Mouse (Mus musculus) granulocyte monocyte progenitor cell, adult 5-6 weeks (primary cell): Measurements from ENCODE around the gene Cdh18. TPM values are rescaled to one million over a fixed set of nuclear protein-coding genes. Genes with fewer than 3 reads are reported as not detected.
"Not testable (repeated sequence)": the region's sequence is repeated elsewhere in the genome, so short reads cannot be mapped to it uniquely, and the experiment has no call there.

Experiments used
- ATAC-seq: replicated peaks from 2 replicates; pipeline ENCODE4 v1.8.0; 2016; ENCODE audit warnings: mild to moderate bottlenecking, moderate TSS enrichment, inconsistent platforms; ENCODE audit not compliant: poor library complexity, severe bottlenecking
- total RNA-seq, 2 experiments: library from RNA; stranded (forward) in 1 of 2; stranded (reverse) in 1 of 2; fragments of 200-712, 200-1000 nt in 1 of 2; fragments of >200 nt in 1 of 2; fragmentation: Nextera tagmentation in 1 of 2; gene quantifications; 2 replicates each; pipeline ENCODE4 v1.2.3; 2014 to 2017

The Cdh18 gene
- total RNA-seq, 2 experiments from 2014 or later = not detected

DNA sequence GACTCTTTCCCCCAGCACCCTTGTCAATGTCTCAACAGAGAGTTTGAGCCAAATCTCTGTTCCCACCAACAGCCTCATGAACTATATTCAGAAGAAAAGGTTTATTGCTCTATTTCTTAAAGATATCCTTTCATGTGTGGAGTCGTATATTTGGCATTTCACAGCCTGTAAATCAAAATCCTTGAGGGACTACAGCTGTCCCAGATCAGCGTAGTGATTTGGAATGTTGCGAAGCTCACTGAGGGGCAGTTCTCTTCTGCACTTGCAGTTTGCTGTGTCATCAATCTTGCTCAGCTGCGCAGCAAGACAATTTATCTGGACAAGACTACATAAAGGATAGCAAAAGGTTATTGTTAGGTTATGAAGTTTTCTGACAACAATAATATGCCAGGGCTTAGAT lies 385.5 kb downstream of the Cdh18 start:
- ATAC-seq = no peak

DNA sequence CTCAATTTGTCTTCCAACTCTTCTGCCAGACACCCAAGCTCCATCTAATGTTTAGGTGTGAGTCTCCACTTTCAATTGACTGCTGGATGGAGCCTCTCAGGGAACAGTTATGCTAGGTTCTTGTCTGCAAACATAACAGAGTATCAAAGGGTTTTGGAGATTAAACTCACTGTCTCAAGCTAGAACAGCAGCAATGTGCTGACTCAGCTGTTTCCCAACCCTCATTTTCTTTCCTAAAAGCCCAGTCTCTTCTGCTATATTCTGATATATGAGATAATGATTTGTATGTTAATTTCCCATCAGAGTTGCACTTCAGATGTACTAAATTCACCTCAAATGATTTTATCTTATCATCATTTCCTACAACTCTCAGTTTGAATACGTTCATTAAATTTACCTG lies 398.4 kb downstream of the Cdh18 start:
- ATAC-seq = no peak

DNA sequence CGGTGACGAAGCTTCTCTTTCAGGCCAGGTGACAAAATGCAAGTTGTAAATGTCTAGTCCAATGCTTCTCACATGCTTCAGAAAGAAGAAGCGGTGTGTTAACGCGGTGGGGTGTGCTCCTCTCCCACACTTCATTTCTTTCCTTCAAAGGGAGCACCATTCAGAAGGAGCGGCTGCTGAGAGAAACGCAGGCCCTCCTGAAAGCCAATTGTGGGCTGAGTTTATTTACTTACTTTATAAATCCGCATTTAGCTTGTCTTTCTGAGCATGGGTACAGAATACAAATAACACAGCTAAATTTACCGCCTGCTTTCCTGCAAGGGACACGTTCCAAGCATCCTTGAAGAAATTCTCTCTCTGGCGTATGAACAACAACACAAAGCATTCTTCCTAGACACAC lies 420.6 kb downstream of the Cdh18 start:
- no peak for ATAC-seq

DNA sequence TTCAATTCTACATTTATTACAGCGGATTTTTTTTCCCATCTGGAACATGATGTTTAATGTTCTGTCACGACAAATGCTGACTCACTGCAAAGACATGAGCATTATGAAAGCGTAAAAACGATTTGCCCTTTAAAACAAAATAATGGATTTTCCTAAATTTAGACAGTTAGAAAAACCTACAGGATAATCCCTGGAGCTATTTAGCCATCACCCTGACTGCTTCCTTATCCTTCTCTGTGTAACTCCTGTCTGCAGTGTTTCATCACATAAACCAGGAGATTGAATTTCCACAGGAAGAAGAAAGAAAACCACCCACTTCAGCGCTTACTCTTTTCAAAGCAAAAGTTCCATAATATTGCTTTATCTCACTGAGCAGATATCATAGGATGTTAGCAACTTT lies 431.3 kb downstream of the Cdh18 start:
- no peak for ATAC-seq

DNA sequence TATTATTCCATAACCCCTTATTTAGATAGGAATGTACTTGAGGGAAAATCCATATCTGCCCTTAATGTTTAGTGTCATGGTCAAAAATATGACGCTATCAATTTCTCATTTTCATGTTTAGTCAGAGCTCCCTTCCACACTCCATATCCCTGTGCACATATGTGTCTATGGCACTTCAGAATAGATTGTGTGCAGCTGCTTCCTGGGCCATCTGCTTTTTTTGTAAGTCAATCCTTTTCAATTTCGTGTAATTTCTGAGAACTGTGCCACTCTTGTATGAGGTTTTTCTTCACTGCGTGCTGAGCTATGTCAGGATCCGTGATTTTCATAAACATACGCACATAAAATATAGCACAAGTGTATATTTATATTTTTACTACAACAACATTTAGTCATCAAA lies 435.8 kb downstream of the Cdh18 start:
- ATAC-seq = no peak

DNA sequence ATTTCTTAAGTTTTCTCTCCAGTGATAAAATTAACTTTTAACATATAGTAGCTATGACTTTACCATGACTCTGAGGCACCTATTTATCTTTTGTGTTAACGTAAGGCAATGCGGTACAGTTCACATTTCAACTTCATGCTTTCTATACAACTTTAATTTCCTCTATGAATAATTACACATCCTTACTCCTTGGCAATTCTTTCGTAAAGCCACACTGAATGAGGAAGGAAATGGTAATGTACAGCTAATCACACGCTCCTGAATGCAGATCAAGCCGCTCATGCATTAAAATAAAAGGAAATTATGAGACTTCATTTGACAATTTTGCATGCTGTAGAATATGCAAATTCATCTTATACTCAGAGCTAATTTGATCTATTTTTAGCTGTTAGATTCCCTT lies 467.9 kb downstream of the Cdh18 start:
- no peak for ATAC-seq

DNA sequence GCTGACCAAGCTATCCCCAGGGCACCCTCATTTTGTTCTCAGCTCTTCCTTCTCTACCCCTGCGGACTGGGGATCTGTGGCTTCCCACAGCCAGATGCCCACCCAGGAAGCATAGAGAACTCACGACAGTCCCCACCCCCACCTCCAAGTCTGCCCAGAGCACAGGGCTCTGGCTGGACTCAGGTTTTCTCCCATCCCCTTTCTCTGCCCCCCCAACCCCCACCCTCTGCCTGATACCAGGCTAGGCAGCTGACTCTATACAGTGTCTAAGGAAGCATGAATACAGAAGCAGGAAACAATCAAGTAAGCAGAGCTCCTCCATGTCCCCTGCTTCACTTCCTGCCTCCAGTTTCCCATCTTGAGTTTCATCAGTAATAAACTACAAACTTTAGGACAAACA lies 472.3 kb downstream of the Cdh18 start:
- ATAC-seq = no peak

DNA sequence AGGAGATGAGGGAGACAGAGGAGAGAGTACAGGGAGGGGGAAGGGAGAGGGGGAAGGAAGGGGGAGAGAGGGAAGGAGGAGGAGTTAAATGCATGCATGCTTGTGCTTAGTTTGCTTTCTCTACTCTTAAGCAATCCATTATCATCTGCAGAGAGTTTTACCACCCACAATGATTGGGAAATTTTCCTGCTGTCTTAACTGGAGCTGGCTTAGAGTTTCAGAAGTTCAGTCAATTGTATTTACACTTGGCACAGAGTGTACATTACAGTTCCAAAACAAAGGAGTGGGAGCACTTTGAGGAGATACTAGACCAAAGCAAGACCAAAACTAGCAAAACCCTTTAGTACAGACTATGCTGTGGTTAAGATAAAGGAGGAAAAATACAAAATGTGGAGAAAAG lies 473.8 kb downstream of the Cdh18 start:
- no peak for ATAC-seq

DNA sequence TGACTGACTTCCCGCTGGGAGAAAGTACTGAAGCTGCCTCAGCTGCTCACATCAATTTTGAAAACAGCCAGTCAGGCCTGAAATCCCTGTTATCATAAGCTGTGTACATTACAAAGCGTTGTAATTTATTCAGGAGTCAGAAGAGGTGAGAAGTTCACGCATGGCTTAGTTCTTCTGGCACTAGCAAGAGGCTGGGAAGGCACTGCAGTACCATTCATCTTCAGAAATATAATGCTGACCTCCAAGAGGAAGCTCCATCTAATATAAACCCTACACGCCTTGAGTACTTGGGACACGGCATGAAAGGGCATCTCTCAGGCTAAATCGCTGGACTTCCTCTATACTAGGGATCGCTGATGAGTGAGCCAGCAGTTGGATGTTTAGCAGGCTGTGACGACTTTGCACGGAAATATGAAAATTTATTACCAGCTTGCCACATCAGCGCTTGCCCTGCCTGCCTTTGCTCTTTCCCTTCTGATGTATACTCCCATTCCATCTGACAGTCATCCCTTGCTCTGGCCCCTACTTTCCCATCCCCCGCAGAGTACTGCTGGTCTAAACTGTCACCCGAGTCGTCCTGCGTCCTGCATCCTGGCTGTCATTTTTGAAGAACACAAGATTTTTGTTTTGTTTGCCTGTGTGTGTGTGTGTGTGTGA lies 486.9 kb downstream of the Cdh18 start:
- ATAC-seq = no peak

DNA sequence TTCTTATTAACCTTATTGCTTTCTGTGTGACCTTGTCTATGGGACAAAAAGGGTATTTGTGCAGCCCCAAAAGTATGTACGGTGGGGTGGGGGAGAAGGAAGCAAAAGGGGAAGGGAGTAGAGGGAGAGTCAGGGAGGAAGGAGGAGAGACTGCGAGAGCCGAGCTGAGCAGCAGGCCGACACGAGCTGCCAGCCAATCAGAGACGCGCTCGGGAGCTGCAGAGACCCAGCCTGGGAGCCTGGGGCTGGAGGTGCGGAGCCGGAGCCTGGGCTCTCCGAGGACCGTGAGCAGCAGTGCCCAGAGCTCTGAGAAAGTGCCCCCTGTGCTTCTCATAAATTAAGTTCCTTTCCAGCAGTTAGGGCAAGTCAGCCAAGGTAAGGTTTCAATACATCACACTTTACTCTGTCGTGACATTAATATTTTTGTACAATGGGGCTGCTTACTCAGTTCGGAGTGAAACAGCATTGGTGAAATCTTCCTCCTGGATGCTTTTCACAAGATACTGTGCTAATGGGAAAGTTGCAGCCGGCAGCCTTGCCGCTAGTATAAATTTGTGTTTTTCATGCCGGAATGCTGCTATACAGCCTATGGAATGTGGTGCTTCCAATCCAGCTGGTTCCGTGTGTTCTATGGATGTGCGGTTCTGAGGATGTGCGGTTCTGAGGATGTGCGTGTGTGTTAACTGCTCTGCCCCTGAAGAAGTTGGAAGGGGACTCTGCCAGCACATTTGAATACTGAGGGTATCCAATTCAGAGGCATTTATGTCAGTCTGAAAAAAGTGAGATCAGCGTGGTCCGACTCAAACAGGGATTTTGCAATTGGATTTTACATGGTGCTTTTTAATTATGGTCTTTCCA lies 487.6 kb downstream of the Cdh18 start:
- no peak for ATAC-seq

DNA sequence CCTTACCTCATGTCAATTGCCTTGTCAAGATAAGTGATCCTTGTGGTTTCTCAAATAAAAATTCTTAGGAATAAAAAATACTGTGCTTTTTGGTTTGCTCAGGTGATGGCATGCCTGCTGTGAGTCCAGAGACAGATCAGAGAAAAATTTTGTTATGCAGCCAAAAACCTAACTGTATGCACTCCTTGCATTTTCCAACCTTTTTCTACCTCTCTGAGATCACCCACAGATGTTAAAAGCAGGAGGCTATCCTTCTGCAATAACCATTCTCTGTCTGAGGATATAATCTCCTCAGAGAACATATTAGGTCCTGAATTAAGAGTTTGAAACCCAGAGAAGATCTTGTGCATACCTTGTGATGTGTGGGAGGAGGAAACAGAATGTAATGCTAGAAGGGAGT lies 488.7 kb downstream of the Cdh18 start:
- ATAC-seq = no peak

DNA sequence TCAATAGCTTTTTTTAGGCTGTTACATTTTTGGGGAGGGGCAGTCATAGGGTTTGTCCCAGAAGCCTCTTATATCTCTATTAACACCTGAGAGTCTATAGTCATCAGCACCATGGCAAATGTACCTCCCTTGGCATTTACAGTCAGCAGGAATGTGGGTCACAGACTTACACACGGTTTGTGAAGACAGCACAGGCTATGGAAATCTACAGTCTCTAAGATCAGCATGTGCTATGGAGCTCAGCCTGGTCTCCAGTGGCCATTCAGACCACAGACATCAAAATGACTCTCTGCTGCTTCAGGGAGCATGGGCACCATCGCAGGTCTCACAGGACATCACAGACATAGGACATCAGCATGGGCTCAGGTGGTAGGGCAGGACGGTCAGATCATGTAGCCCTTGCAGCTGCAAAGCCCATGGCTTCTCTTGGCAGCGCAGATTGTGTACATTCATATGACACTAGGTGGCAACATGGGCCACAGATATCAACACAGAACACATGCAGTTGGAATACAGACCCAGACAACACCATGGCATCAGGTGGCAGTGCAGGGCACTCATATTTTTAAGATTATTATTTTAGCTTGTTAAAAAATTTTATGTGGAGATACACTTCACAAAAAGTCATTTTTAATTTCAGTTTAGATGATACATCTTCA lies 497.4 kb downstream of the Cdh18 start:
- no peak for ATAC-seq

DNA sequence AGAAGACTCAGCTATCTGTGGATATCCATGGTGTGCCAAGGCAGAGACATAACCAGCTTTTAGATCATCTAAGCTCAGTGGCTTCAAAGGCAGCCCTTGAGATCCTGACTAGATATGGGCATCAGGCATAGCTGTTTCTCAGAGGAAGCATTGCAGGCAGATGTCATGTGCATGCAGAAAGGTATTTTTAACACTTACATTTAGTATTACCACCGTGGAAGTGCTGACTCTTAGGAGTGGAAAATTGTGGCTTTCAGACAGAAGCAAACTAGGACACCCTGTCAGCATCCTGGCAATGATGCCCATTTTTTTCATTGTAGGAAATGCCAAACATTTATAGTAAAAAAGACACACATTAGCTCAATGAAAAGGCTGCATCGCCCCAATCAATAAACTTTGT lies 503.2 kb downstream of the Cdh18 start:
- no peak for ATAC-seq

DNA sequence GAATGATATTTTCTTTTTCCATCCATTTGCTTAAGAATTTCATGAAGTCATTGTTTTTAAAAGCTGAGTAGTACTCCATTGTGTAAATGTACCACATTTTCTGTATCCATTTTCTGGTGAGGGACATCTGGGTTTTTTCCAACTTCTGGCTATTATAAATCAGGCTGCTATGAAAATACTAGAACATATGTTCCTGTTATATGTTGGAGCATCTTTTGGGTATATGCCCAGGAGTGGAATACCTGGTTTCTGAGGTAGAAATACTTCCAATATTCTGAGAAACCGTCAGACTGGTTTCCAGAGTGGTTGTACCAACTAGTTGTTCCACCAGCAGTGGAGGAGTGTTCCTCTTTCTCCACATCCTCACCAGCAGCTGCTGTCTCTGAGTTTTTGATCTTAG lies 536.5 kb downstream of the Cdh18 start:
- not testable (repeated sequence) for ATAC-seq

DNA sequence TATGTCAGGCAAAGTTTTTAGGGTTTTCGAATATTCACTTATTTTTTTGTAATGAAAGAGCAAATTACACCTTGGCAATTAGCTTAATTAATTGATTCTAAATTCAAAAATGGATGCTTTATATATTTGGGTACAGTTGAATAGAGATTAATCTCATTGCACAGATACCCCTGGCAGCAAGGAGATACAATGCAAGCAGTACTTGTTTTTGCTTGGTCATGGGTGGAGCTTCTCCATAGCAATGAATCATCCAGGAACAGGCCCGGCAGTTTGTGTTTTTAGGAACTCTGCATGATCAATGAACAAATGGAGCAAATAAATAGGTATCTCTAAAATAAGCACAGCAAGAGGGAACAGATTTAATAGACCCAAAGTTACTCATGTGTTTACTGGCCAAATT lies 538.7 kb downstream of the Cdh18 start:
- ATAC-seq = no peak

DNA sequence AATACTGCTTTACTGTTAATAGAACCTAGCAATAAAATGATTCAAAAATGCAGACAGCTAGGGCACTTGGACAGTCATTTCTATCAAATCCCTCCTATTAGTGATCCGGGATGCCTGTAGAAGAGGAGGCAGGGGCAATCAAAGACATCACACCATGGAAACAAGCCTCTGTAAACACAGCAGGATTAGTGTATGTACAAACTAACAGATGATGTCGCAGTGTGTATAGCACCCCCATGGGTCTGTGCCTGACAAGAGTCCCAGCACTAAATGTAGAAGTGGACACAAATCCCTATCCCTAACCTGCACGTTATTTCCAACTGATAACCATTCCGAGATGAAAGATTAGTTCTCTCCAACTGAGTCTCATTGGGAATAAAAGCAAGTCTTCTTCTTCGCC lies 547.8 kb downstream of the Cdh18 start:
- ATAC-seq = no peak

DNA sequence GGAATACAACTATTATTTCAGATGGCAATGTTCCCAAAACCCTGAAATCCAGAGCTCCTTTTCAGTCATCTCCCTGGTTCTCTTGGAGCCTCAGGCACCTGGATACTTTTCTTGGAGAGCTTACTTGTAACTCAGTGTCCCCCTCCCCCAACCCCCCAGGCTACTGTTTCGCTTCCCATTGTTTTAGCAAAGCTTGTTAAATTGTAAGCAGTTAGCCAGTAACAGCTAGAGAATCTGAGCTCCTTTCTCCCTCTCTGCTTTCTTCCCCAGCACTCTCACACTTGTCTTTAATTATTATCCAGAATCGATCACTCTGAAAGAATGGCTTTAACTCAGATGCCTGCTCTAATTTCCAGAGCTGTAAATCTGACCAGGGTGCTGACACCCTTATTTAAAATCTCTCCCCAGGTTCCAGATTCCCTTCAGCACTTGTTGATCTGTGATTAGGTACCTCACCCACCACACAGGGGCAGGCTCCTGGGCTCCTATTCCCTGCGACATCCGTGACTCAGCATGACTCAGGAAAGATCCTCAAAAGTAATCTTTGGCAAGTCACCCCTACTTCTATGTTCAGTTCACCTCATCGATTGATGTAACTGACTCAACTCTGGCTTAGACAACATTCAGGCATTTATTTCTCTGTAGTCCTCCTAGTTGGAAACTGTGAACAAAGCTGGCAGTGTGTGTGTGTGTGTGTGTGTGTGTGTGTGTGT lies 556.0 kb downstream of the Cdh18 start:
- no peak for ATAC-seq

DNA sequence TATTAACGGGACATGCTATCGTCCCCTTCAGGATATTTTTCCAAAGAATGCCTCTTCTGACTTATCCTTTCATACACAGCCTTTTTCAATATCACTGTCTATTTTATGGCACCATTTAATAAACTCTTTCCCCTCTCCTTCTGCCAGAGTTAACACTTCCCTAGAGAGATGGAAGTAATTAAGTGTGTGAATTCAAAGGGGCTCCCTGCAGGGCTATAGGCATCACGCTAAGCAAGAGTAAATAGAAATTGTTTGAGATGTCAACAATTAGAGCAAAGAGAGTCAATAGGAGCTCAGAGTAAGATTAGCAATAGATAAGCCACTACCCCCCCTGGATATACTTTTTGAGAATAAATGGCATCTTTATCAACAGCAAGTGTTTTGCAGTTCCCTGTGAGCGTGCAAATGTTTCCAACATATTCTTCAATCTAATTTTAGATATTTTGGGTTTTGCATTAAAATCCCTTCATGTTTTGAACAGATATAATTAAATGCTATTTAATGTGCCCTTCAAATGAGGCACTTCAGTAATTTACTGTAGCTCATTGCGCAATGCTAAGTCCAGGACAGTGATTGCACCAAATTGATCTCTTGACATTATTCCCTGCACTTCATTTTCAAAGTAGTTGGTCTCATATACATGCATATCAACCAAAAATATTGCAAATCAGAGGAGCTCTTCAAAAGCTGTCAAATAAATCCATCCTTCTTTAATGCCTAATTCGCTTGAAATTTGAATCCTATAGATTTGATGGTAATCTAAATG lies 586.3 kb downstream of the Cdh18 start:
- ATAC-seq = no peak

DNA sequence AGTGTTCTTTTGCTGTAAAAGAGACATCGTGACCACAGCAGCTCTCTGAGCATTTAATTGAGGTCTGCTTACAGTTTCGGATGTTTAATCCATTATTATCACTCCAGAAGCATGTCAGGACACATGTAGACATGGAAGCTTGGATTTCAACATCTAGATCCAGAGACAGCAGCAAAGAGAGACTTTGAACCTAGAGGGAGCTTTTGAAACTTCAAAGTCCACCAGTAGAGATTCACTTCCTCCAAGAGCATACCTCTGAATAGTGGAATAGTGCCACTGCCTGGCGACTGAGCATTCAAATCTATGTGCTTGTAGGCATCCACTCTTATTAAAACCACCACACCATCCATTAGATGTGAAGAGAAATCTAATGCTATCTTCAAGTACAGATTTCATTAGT lies 588.1 kb downstream of the Cdh18 start:
- ATAC-seq = no peak

DNA sequence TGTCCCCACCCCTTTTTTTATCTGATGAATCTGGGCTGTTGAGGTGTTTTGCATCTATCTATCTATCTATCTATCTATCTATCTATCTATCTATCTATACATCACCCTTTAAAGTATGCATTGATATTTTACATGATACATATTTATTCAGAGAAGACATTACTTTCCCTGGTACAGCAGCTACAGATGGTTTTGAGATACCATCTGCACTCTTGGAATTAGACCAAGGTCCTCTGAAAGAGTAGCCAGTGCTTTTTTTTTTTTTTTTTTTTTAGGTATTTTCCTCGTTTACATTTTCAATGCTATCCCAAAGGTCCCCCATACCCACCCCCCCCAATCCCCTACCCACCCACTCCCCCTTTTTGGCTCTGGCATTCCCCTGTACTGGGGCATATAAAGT lies 594.1 kb downstream of the Cdh18 start:
- ATAC-seq = not testable (repeated sequence)
